Mouse (Mus musculus): Measurements from ENCODE around the gene Slc26a10. TPM values are rescaled to one million over a fixed set of nuclear protein-coding genes. Genes with fewer than 3 reads are reported as not detected.

The Slc26a10 gene
- polyA plus RNA-seq, 2 experiments from 2014 or later = 2.6 to 2.8 TPM

DNA sequence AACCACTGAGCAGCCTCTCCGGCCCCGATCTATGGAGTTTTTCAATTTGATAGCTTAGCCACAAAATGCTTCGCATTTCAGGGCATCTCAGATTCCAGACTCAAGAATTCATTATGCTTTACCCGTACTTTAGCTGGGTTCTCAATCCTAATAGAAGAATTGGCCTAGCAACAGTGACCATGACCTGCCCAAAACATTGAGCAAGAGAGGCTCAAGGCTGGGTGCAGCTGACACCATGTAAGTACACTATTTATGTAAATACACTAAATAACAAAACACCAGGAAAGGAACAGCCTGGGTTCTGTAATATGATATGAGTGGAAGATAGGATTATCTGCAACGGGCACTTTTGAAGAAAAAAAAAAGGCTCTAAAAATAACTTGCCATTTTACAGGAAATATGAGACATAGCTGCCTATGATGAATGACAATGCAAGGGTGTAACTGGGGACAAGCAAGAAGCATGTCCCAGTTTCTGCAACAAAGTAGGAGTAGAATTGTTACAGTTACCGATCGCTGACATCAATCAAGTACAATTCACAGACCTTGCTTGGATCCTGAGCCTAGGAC, 52.6 kb downstream of the Slc26a10 start:
- no peak for ATAC-seq

DNA sequence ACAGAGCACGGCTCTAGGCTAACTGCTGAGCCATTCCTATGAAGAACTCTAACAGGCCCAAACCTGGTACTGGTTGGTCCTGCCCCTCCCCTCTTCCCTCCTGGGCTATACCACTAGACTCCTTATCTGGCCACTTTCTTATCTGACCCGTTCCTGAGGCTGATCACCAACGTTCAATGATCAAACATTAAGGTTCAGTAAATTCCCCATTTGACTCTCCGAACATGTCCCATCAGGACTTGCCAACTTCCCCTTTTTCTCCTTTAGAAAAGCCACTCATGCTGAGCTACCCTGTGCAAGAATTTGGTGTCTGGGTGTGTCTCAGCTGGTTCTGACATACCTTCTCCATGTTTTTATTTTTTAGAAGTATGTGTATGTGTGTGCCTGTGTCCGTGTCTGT, 53.9 kb downstream of the Slc26a10 start:
- no peak for ATAC-seq

- ATAC-seq = peak; percentile 46
These were observed 55.0 kb downstream of the Slc26a10 start for GRCm38 (mm10) chr10:127125210-127126001.

- no peak for ATAC-seq
These were observed 57.0 kb downstream of the Slc26a10 start for GRCm38 (mm10) chr10:127123436-127123805.

DNA sequence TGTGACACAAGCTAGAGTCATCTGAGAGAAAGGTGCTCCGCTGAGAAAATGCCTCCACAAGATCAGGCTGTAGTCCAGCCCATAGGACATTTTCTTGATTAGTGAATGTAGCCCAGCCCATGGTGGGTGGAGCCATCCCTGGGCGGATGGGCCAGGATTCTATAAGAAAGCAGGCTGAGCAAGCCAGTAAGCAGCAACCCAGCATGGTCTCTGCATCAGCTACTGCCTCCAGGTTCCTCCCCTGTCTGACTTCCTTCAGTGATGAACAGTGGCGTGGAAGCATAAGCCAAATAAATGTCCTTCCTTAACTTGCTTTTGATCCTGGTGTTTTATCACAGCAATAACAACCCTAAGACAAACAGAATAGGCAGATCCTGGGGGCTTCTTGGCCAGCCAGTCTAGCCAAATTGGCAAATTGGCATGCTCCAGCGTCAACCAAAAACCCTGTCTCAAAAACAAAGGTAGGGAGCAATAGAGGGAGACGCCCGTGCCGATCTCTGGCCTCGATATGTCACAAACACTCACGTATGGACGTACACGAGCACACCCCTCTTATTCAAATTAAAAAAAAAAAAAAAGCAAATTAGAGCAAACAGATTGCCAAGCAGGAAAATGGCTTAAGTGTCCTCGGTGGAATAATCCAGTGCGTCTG, 57.5 kb downstream of the Slc26a10 start:
- ATAC-seq = no peak

DNA sequence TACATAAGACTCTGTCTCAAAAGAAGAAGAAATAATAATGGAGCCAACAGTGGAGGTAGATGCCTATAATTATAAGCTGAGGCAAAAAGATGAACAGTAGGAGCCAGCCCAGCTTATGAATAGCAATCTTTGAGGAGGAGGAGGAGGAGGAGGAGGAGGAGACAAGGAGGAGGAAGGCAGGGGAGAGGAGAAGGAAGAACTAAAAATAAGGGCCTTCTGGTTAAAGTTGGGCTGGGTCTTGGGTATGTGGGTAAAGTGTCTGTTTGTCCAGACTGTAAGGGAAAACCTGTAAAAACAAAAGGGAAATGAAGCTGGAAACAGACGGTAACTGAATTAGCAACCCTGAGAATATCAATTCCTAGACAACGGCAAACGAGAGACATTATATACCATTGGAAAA, 58.4 kb downstream of the Slc26a10 start:
- no peak for ATAC-seq

Other genes with a start within 250 kb of the Slc26a10 start
- 10 to 100 TPM; 35.4 to 37.8 TPM for gene Ctdsp2, start 201.9 kb downstream of the Slc26a10 start, polyA plus RNA-seq (2017; shearing (Covaris generic))
- under 1 TPM; 0.11 to 0.20 TPM for gene Avil, start 179.9 kb downstream of the Slc26a10 start, polyA plus RNA-seq (2017; shearing (Covaris generic))
- 10 to 100 TPM; 38.2 to 54.1 TPM for gene Tsfm, start 149.8 kb downstream of the Slc26a10 start, polyA plus RNA-seq (2017; shearing (Covaris generic))
- 10 to 100 TPM; 29.9 to 30.2 TPM for gene Mettl1, start 139.2 kb downstream of the Slc26a10 start, polyA plus RNA-seq (2017; shearing (Covaris generic))
- under 1 TPM in 1 of 2 experiments, not detected in 1; 0.38 TPM for gene Eef1akmt3, start 139.1 kb downstream of the Slc26a10 start, polyA plus RNA-seq (2017; shearing (Covaris generic))
- under 1 TPM in 1 of 2 experiments, not detected in 1; 0.27 TPM for gene Cyp27b1, start 132.4 kb downstream of the Slc26a10 start, polyA plus RNA-seq (2017; shearing (Covaris generic))
- under 1 TPM; 0.19 to 0.73 TPM for gene March9, start 120.5 kb downstream of the Slc26a10 start, polyA plus RNA-seq (2017; shearing (Covaris generic))
- gene Cdk4, start 117.1 kb downstream of the Slc26a10 start, polyA plus RNA-seq (2017; shearing (Covaris generic)) = 100 to 1,000 TPM; 294 to 347 TPM
- 100 to 1,000 TPM in 1 of 2 experiments, 10 to 100 TPM in 1; 87.4 to 109 TPM for gene Tspan31, start 110.4 kb downstream of the Slc26a10 start, polyA plus RNA-seq (2017; shearing (Covaris generic))
- 10 to 100 TPM; 29.8 to 34.6 TPM for gene Agap2, start 105.4 kb downstream of the Slc26a10 start, polyA plus RNA-seq (2017; shearing (Covaris generic))
- 100 to 1,000 TPM in 1 of 2 experiments, 10 to 100 TPM in 1; 78.1 to 142 TPM for gene Os9, start 59.5 kb downstream of the Slc26a10 start, polyA plus RNA-seq (2017; shearing (Covaris generic))
- 100 to 1,000 TPM; 166 to 206 TPM for gene B4galnt1, start 15.4 kb downstream of the Slc26a10 start, polyA plus RNA-seq (2017; shearing (Covaris generic))
- under 1 TPM in 1 of 2 experiments, not detected in 1; 0.38 TPM for gene Arhgef25, start 9.4 kb upstream of the Slc26a10 start, polyA plus RNA-seq (2017; shearing (Covaris generic))
- 10 to 100 TPM; 39.4 to 42.2 TPM for gene Dtx3, start 15.1 kb upstream of the Slc26a10 start, polyA plus RNA-seq (2017; shearing (Covaris generic))
- 10 to 100 TPM; 24.2 to 39.3 TPM for gene Pip4k2c, start 30.9 kb upstream of the Slc26a10 start, polyA plus RNA-seq (2017; shearing (Covaris generic))
- gene Kif5a, start 82.7 kb upstream of the Slc26a10 start, polyA plus RNA-seq (2017; shearing (Covaris generic)) = not detected
- gene Dctn2, start 85.7 kb upstream of the Slc26a10 start, polyA plus RNA-seq (2017; shearing (Covaris generic)) = 10 to 100 TPM; 43.8 to 48.0 TPM
- 10 to 100 TPM in 1 of 2 experiments, 1 to 10 TPM in 1; 4.0 to 14.7 TPM for gene Mbd6, start 108.4 kb upstream of the Slc26a10 start, polyA plus RNA-seq (2017; shearing (Covaris generic))
- 10 to 100 TPM; 20.4 to 33.2 TPM for gene Mars, start 131.1 kb upstream of the Slc26a10 start, polyA plus RNA-seq (2017; shearing (Covaris generic))
- gene Arhgap9, start 141.3 kb upstream of the Slc26a10 start, polyA plus RNA-seq (2017; shearing (Covaris generic)) = 100 to 1,000 TPM in 1 of 2 experiments, 10 to 100 TPM in 1; 92.4 to 118 TPM
- under 1 TPM; 0.19 to 0.75 TPM for gene Gli1, start 161.3 kb upstream of the Slc26a10 start, polyA plus RNA-seq (2017; shearing (Covaris generic))
- gene Inhbe, start 173.8 kb upstream of the Slc26a10 start, polyA plus RNA-seq (2017; shearing (Covaris generic)) = not detected
- gene Inhbc, start 189.8 kb upstream of the Slc26a10 start, polyA plus RNA-seq (2017; shearing (Covaris generic)) = not detected
- 10 to 100 TPM; 12.8 to 17.3 TPM for gene R3hdm2, start 199.7 kb upstream of the Slc26a10 start, polyA plus RNA-seq (2017; shearing (Covaris generic))